Mouse (Mus musculus): Measurements from ENCODE around the gene Clca3a2. TPM values are rescaled to one million over a fixed set of nuclear protein-coding genes. Genes with fewer than 3 reads are reported as not detected.

Clca3a2 gene
- 11.5 TPM for polyA plus RNA-seq (2014; fragmentation: Illumina TruSeq; extraction: RNeasy Lipid Tissue Mini Kit (QIAGEN cat#74804); ENCODE audit: low read depth, low replicate concordance)

DNA sequence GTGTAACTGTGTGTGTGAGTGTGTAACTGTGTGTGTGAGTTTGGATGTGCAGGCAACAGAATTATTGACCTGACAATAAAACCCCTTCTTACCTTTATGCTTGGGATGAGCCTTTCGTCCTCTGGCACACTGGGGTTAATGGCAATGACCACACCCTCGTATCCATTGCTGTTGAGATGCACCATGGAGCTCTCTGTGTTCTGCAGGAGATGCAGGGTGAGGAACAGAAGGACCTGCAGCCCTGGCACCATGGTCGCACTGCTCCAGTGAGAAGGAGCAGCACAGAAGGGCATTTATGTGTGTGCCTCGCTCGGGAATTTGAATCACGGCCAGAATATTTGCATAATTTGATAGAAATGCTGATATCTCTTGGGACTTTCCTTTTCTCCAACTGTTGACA lies at the start of gene Clca3a2:
Clca3a2 (minus strand) TSS at position 276 of the 400 bp plus-strand sequence.

DNA sequence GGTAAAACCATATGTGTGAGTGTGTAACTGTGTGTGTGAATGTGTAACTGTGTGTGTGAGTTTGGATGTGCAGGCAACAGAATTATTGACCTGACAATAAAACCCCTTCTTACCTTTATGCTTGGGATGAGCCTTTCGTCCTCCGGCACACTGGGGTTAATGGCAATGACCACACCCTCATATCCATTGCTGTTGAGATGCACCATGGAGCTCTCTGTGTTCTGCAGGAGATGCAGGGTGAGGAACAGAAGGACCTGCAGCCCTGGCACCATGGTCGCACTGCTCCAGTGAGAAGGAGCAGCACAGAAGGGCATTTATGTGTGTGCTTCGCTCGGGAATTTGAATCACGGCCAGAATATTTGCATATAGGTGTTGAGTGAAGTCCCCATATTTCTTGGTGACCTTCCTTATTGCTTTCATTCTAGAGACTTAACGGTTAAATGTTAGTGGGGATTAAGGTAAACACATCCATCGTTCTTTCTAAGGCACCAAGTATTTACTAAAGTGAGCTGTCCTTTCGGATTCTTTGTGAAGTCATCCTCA lies 29.8 kb upstream of the Clca3a2 start, which contains the start of gene Clca3b:
Clca3b (minus strand) TSS at position 344 of the 543 bp plus-strand sequence.

DNA sequence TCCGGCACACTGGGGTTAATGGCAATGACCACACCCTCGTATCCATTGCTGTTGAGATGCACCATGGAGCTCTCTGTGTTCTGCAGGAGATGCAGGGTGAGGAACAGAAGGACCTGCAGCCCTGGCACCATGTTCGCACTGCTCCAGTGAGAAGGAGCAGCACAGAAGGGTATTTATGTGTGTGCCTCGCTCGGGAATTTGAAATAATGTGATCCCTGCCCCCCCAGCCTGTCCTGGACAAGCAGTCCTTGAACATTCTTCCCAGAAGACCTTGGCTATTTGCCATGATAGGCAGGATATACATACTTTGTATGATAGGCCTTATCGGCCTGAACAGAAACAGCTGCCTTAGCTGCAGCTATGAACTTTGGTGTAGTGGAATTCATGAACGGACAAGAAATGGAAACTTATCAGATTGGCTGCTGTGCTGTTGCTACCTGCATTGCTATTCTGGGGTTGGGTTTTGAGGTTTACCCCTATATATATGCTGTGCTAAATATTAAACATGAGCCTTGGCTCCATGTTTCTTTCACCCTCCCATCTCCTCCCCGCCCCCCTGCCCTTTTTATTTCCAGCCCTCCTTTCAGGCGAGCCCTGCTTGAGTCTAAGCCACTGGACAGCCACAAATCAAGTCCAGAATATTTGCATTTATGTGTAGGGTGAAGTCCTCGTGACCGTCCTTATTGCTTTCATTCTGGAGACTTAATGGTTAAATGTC lies 58.5 kb downstream of the Clca3a2 start, which contains the start of gene Clca3a1:
Clca3a1 (minus strand) TSS at position 386 of the 718 bp plus-strand sequence.

Other genes with a start within 250 kb of the Clca3a2 start
- 15.3 TPM for gene Hs2st1, start 249.3 kb downstream of the Clca3a2 start, polyA plus RNA-seq (2014; fragmentation: Illumina TruSeq; extraction: RNeasy Lipid Tissue Mini Kit (QIAGEN cat#74804); ENCODE audit: low read depth, low replicate concordance)
- gene Selenof, start 249.2 kb downstream of the Clca3a2 start, polyA plus RNA-seq (2014; fragmentation: Illumina TruSeq; extraction: RNeasy Lipid Tissue Mini Kit (QIAGEN cat#74804); ENCODE audit: low read depth, low replicate concordance): 348 TPM
- gene Sh3glb1, start 99.2 kb downstream of the Clca3a2 start, polyA plus RNA-seq (2014; fragmentation: Illumina TruSeq; extraction: RNeasy Lipid Tissue Mini Kit (QIAGEN cat#74804); ENCODE audit: low read depth, low replicate concordance): 168 TPM
- gene Clca3a1, start 58.5 kb downstream of the Clca3a2 start, polyA plus RNA-seq (2014; fragmentation: Illumina TruSeq; extraction: RNeasy Lipid Tissue Mini Kit (QIAGEN cat#74804); ENCODE audit: low read depth, low replicate concordance): 5.1 TPM
- not detected for gene Clca3b, start 29.9 kb upstream of the Clca3a2 start, polyA plus RNA-seq (2014; fragmentation: Illumina TruSeq; extraction: RNeasy Lipid Tissue Mini Kit (QIAGEN cat#74804); ENCODE audit: low read depth, low replicate concordance)
- not detected for gene Clca4b, start 113.0 kb upstream of the Clca3a2 start, polyA plus RNA-seq (2014; fragmentation: Illumina TruSeq; extraction: RNeasy Lipid Tissue Mini Kit (QIAGEN cat#74804); ENCODE audit: low read depth, low replicate concordance)
- gene Clca4a, start 155.6 kb upstream of the Clca3a2 start, polyA plus RNA-seq (2014; fragmentation: Illumina TruSeq; extraction: RNeasy Lipid Tissue Mini Kit (QIAGEN cat#74804); ENCODE audit: low read depth, low replicate concordance): not detected
- gene Clca1, start 213.3 kb upstream of the Clca3a2 start, polyA plus RNA-seq (2014; fragmentation: Illumina TruSeq; extraction: RNeasy Lipid Tissue Mini Kit (QIAGEN cat#74804); ENCODE audit: low read depth, low replicate concordance): not detected